Mouse (Mus musculus) liver, embryonic 11.5 days (tissue): ENCODE data around the gene Bex6. TPM values are rescaled to one million over a fixed set of nuclear protein-coding genes. Genes with fewer than 3 reads are reported as not detected.

ENCODE experiments used
- ATAC-seq: fragments of 200-750 bp; cut with Nextera tagmentation; replicated peaks from 2 replicates; pipeline ENCODE4 v1.8.0; 2017; ENCODE audit warnings: moderate number of reproducible peaks, mild to moderate bottlenecking, moderate TSS enrichment, moderate library complexity; ENCODE audit not compliant: low FRiP score
- DNase-seq: peaks from one replicate; pipeline ENCODE4 v3.0.0-alpha.2; 2017; ENCODE audit warnings: low spot score
- H3K27ac ChIP-seq: fragments of 300-500 bp; sonication (generic); 2 replicates; pipeline ENCODE4 v1.5.1; 2014; ENCODE audit warnings: mild to moderate bottlenecking, low read depth, low read length, control low read depth
- H3K27me3 ChIP-seq: fragments of 300-500 bp; sonication (generic); replicated peaks from 2 replicates; pipeline ENCODE4 v1.6.1; 2014; ENCODE audit warnings: low read length, mixed read lengths; ENCODE audit not compliant: control insufficient read depth, insufficient read depth
- H3K36me3 ChIP-seq: fragments of 300-500 bp; sonication (generic); 2 replicates; pipeline ENCODE4 v1.6.1; 2014; ENCODE audit warnings: mild to moderate bottlenecking, low read length, moderate library complexity, mixed read lengths; ENCODE audit not compliant: control insufficient read depth, insufficient read depth
- H3K4me1 ChIP-seq: fragments of 300-500 bp; sonication (generic); replicated peaks from 2 replicates; pipeline ENCODE4 v1.6.1; 2014; ENCODE audit warnings: low read length, mixed read lengths; ENCODE audit not compliant: control insufficient read depth, insufficient read depth
- H3K4me2 ChIP-seq: fragments of 300-500 bp; sonication (generic); 2 replicates; pipeline ENCODE4 v1.6.1; 2014; ENCODE audit warnings: mild to moderate bottlenecking, control low read depth, moderate library complexity
- H3K4me3 ChIP-seq: fragments of 300-500 bp; sonication (generic); 2 replicates; pipeline ENCODE4 v1.5.1; 2014; ENCODE audit warnings: low read depth, low read length, control low read depth
- H3K9ac ChIP-seq: fragments of 300-500 bp; sonication (generic); 2 replicates; pipeline ENCODE4 v1.6.1; 2014; ENCODE audit warnings: low read depth, low read length, control low read depth
- H3K9me3 ChIP-seq: fragments of 300-500 bp; sonication (generic); 2 replicates; pipeline ENCODE4 v1.6.1; 2016; ENCODE audit warnings: low read length, inconsistent platforms, mixed read lengths; ENCODE audit not compliant: control insufficient read depth
- WGBS: fragments of 180-500 bp; shearing (Covaris S2); extraction: QIAGEN DNeasy Blood & Tissue Kit; methylation state at CpG from one replicate; pipeline ENCODE4 v1.1.7; 2014; 5-methylcytosine and 5-hydroxymethylcytosine counted together
- polyA plus RNA-seq: library from polyadenylated mRNA; unstranded; fragments of >200 nt; fragmentation: Nextera tagmentation; extraction: Ambion mirVana; gene quantifications from 2 replicates; pipeline ENCODE4 v1.2.1, GENCODE M21; 2014

Bex6 gene
- polyA plus RNA-seq, 1 experiment from 2014 or later = 1.2 TPM

DNA sequence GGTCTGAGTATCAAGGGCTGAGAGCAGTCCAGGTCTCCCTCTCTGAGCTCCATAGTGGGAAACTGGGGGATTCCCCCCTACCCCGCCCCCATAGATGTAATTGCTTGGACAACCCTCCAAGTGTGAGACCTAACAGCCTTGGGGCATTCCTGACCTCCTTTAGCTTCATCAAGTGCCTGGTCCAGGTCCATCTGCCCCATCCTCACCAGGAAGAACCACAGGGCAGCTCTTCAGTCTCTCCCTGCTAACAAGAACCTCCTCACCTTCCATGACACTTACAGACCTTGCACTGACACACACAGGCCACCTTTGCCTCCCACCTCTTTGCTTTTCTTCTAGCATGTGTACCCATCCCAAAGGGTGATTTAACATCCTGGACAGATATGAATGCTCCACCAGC, 25.6 kb upstream of the Bex6 start:
- WGBS = 100% methylated on average over 1 of the region's 1 CpGs
- Histone ChIP-seq H3K4me3 (no peak overlapping the region), H3K9ac (no peak overlapping the region), H3K27me3 (no peaks in the 10 kb centered on the region), H3K4me1 (no peaks in the 10 kb centered on the region), H3K27ac (no peak overlapping the region), H3K4me2 (no peak overlapping the region), H3K9me3 (no peaks in the 10 kb centered on the region), H3K36me3 (peaks cover 5% of the 10 kb centered on the region; the same call in 1 of the 2 replicates)
- DNase-seq (no peak), ATAC-seq (no peak)

DNA sequence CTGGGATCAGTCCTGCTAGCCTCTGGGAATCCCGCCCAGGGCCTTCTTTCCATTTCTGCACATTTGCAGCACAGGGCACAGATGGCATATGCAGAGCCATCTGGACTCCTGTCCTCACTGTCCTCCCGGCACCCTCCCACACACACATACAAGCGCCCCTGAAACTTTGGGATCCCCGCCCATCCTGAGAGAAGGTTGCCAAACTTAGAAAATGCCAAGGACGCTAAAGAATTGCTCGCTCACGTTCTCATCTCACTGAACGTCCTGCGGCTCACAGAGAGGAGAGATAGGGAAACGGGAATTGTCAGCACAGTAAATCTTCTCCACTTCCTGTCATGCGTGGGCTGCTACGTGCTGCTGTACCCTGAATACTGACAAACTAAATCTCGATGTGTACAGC, 25.2 kb upstream of the Bex6 start:
- Histone ChIP-seq H3K27me3 (no peaks in the 10 kb centered on the region), H3K9ac (no peak overlapping the region), H3K9me3 (no peaks in the 10 kb centered on the region), H3K4me2 (no peak overlapping the region), H3K36me3 (peaks cover 5% of the 10 kb centered on the region; the same call in 1 of the 2 replicates), H3K4me3 (no peak overlapping the region), H3K4me1 (no peaks in the 10 kb centered on the region), H3K27ac (no peak overlapping the region)
- WGBS = 67% methylated on average over 13 of the region's 13 CpGs
- ATAC-seq = no peak
- DNase-seq = no peak

DNA sequence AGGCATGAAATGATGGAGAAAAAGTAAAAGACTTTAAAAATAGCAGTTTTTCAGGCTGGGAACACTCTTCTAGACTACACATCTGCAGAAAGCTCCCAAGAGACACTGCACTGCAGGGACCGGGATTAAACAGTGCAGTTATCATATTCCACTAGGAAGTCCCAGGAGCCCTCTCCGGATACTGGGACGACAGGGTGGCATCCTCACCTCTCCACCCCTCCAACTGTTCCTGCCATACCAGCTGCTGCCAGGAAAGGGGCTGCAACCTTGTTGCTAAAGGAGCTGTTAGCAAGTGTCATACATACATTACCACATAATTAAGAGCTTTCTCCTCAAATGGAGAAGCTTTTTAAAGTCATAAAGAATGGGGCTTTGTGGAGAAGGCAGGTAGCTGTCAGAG, 22.9 kb upstream of the Bex6 start:
- WGBS = 57% methylated on average over 3 of the region's 3 CpGs
- Histone ChIP-seq H3K27ac (no peak overlapping the region), H3K9me3 (no peaks in the 10 kb centered on the region), H3K4me2 (no peak overlapping the region), H3K9ac (no peak overlapping the region), H3K4me3 (no peak overlapping the region), H3K27me3 (no peaks in the 10 kb centered on the region), H3K4me1 (no peaks in the 10 kb centered on the region), H3K36me3 (peaks cover 5% of the 10 kb centered on the region; the same call in 1 of the 2 replicates)
- DNase-seq (no peak), ATAC-seq (no peak)

DNA sequence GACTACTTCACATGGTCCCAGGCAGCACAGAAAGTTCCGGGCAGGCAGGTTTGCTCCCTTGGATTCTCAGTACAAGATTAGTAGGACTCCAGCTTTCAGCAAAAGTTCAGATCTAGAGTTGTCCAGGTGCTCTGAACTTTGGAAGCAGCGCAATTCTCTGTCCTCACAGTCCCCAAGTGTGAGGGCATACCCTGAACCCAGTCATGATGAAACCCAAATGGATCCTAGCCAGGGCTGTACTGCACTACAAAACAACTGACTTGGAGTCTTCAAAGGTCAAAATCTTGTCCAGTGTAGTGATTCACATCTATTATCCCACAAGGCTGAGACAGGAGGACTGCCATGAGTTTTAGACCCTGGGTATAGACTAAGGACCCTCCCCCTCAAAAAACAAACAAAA, 22.3 kb upstream of the Bex6 start:
- no peaks in the 10 kb centered on the region for H3K27me3 ChIP-seq
- H3K4me2 ChIP-seq = no peak overlapping the region
- H3K9ac ChIP-seq = no peak overlapping the region
- H3K4me3 ChIP-seq = no peak overlapping the region
- no peaks in the 10 kb centered on the region for H3K9me3 ChIP-seq
- H3K4me1 ChIP-seq = no peaks in the 10 kb centered on the region
- WGBS = 86% methylated on average over 2 of the region's 2 CpGs
- DNase-seq = no peak
- ATAC-seq = no peak
- H3K36me3 ChIP-seq = peaks cover 5% of the 10 kb centered on the region; the same call in 1 of the 2 replicates
- H3K27ac ChIP-seq = no peak overlapping the region

DNA sequence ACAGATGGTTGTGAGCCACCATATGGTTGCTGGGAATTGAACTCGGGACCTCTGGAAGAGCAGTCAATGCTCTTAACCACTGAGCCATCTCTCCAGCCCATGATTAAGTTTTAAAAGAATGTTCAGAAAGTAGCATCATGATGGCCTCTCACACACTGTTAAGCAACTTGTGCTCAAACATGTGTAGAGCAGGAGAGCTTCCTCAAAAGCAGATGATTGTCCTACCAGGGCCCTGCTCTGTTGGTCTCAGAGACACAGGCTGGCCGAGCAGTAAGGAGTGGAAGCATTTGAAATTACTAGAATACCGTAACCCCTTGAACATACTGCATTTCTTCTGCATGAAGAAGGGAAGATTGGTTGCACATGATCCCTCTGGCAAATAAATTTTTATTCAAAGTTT, 20.7 kb upstream of the Bex6 start:
- 85% methylated on average over 3 of the region's 3 CpGs for WGBS
- no peak overlapping the region for H3K4me3 ChIP-seq
- H3K4me2 ChIP-seq = no peak overlapping the region
- ATAC-seq (no peak), DNase-seq (no peak)
- no peaks in the 10 kb centered on the region for H3K27me3 ChIP-seq
- H3K9me3 ChIP-seq = no peaks in the 10 kb centered on the region
- peaks cover 6% of the 10 kb centered on the region for H3K4me1 ChIP-seq
- no peak overlapping the region for H3K27ac ChIP-seq
- H3K36me3 ChIP-seq = peaks cover 5% of the 10 kb centered on the region; the same call in 1 of the 2 replicates
- H3K9ac ChIP-seq = no peak overlapping the region

DNA sequence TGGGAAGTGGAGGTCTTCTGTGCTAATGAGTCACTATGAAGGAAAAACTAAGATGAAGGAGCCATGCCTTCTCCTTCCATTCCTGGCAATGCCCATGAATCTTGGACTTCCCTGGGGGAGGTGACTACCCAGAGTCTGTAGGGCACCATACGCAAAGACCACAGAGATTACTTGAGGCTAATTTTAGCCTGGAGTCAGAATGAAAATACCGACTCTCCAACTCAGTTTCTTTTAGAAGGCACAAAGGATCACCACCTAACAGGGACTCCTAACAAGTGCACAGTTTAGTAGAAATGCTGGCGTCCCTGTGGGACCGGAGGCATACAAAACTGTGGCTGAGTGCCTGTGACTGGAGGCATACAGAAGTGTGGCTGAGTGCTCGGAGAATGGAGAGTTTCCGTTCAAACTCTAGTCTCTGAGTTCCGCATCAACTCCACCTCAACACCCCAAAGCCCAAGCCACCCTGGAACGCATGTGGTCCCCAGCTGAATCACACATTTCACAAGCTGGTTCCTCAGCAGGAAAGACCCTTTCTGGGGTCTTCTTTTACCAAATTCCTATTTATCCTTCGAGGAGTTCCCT, 18.8 kb upstream of the Bex6 start:
- H3K4me1 ChIP-seq = peaks cover 8% of the 10 kb centered on the region
- H3K27me3 ChIP-seq = no peaks in the 10 kb centered on the region
- ATAC-seq (no peak), DNase-seq (no peak)
- no peak overlapping the region for H3K9ac ChIP-seq
- no peak overlapping the region for H3K27ac ChIP-seq
- peak overlapping the region; percentile 13; the same call in 1 of the 2 replicates for H3K4me2 ChIP-seq
- H3K4me3 ChIP-seq = no peak overlapping the region
- H3K36me3 ChIP-seq = peaks cover 3% of the 10 kb centered on the region; the same call in 1 of the 2 replicates
- no peaks in the 10 kb centered on the region for H3K9me3 ChIP-seq
- 75% methylated on average over 9 of the region's 9 CpGs for WGBS

DNA sequence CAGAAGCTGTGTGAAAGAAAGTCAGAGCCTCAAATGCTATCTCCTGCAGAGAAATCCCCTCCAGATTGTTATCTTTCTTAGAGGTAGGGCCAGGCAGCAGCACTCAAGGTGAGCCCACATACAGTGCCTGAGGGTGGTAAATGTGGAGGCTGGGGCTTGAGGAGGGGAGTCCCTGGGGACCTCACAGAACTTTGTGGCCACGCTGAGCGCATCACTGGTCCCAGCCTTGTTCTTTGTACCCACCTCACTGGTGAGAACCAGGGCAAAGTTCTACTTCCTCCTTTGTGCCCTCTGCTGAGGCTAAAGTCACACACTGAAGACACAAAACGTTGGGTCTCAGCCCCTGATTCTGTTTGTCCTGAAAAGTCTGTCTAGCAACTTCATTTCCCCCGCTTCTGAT, 16.2 kb upstream of the Bex6 start:
- ATAC-seq (no peak), DNase-seq (no peak)
- no peak overlapping the region; the same call in 1 of the 2 replicates for H3K9ac ChIP-seq
- peak overlapping the region; percentile 87 for H3K4me2 ChIP-seq
- no peaks in the 10 kb centered on the region for H3K9me3 ChIP-seq
- H3K27ac ChIP-seq = no peak overlapping the region
- no peaks in the 10 kb centered on the region for H3K27me3 ChIP-seq
- H3K36me3 ChIP-seq = no peaks in the 10 kb centered on the region
- peak overlapping the region; percentile 67 for H3K4me3 ChIP-seq
- 36% methylated on average over 4 of the region's 4 CpGs for WGBS
- H3K4me1 ChIP-seq = peaks cover 12% of the 10 kb centered on the region

DNA sequence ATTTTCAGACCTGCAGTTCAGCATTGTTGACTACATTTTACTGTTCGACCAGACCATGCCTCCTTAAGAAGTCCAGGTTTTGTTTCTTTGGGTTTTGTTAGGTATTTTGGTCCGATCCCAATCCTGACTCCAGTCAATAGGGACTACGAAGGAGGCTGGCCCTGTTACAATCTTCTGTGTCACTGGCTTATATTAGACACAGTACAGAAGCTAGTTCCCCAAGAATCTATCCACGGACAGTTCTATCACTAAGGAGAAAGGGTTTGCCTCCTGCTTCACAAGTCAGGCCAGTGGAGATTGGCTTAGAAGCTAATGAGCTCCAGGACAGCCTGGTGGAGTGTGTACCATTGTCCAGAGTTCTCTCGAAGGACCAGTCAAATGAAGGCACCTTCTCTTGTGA, 15.7 kb upstream of the Bex6 start:
- H3K4me2 ChIP-seq = peak overlapping the region; percentile 87

DNA sequence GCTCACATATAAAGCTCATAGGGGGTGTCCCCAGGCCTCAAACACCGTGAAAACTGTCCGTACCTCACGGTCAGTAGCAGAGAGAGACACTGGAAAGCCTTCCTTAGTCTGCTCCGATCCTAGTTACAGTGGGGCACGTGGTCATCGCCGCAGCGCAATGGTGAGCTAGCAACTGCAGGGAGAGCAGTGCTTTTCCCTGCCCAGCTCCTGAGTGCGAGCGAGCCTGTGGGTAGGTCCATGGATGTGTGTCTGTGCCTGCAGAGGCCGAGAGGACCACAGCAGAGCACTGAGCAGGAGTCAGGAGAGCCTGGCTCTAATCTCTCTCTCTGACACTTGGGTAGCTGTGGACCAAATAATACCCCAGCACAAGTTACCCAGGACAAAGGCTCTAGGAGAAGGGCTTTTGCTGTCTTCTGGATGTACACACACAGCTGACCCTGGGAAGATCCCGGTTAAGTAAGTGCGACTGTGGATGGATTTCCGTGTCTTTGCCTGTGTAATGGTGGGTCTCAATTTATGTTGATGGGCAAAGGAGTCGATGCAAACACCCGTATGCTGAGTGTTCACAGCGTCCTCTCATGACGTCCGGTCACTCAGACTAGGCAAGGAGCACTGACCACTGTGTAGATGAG, 15.1 kb upstream of the Bex6 start:
- ATAC-seq = peak; percentile 50
- peak overlapping the region; percentile 87 for H3K9ac ChIP-seq

More for the DNA sequence above, 15.7 kb upstream of the Bex6 start:
- peak overlapping the region; percentile 67 for H3K4me3 ChIP-seq
- no peaks in the 10 kb centered on the region for H3K27me3 ChIP-seq
- no peaks in the 10 kb centered on the region for H3K36me3 ChIP-seq
- ATAC-seq (no peak), DNase-seq (no peak)
- no peaks in the 10 kb centered on the region for H3K9me3 ChIP-seq
- peak overlapping the region; percentile 87 for H3K9ac ChIP-seq
- 50% methylated on average over 5 of the region's 5 CpGs for WGBS
- peaks cover 12% of the 10 kb centered on the region for H3K4me1 ChIP-seq
- H3K27ac ChIP-seq = peak overlapping the region; percentile 74; the same call in 1 of the 2 replicates

More for the DNA sequence above, 15.1 kb upstream of the Bex6 start:
- Histone ChIP-seq H3K36me3 (no peaks in the 10 kb centered on the region), H3K4me2 (peak overlapping the region; percentile 87), H3K27me3 (no peaks in the 10 kb centered on the region), H3K9me3 (no peaks in the 10 kb centered on the region), H3K4me1 (peaks cover 12% of the 10 kb centered on the region), H3K27ac (peak overlapping the region; percentile 74; the same call in 1 of the 2 replicates), H3K4me3 (peak overlapping the region; percentile 67)
- DNase-seq = no peak
- 36% methylated on average over 19 of the region's 19 CpGs for WGBS
